Mouse (Mus musculus) gastrocnemius, adult 18-20 months (tissue): ENCODE measurements around the gene Cabp4. TPM values are rescaled to one million over a fixed set of nuclear protein-coding genes. Genes with fewer than 3 reads are reported as not detected.
"Not testable (repeated sequence)": the region's sequence is repeated elsewhere in the genome, so short reads cannot be mapped to it uniquely, and the experiment has no call there.

Experiments used
- DNase-seq: peaks from one replicate; pipeline ENCODE4 v3.0.0; 2021; ENCODE audit warnings: low spot score
- total RNA-seq, 2 experiments: library from RNA; stranded (reverse); gene quantifications; 2 replicates each; pipeline ENCODE4 v1.2.3; 2021

The Cabp4 gene
- total RNA-seq, 2 experiments from 2014 or later = not detected

DNA sequence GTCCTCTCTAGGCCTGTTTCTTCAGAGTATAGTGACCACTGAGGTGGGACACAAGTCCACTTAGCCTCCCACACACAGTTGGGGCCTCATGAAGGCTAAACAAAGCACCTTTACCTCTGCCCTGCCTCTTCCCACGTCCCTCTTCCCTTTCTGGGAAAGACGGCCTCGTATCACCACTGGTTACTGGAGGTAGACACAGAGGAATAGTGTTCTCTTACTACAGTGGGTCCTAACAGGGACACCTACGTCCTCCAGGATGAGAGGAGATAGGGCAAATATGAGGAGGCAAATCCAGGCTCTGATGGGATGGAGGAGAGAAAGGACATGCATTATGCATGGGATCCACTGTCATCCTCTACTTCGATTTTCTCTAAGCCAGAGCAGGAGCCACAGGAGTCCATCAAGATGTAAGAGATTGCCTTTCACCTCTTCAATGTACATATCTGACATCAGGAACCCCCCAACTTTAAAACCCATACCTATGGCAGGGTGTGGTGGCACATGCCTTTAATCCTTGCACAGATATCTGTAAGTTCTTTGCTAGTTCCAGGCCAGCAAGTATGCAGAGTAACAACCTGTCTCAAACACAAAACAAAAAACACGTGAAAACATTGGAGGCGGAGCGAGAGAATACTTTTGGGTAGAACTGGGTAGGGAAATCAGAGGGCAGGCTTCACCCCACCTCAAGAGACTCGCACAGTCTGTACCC lies 4.1 kb upstream of the Cabp4 start:
- no peak for DNase-seq

DNA sequence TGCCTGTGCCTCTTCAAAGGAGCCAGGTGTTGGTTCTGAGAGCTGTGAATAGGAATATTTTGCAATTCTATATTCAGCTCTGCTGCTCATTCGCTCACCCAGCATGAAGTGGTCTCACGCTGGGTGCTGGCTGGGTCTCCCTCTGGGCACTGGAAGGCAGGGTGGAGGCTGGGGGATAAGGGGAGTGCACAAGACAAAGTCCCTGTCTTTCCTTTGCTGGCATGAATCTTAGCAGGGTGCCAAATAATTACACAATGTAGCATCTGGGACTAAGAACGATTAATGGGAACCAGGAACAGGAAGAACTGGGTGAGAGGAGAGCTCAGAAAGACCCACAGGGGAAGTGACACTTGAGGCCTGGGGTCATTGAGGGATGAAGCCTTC lies 3.2 kb upstream of the Cabp4 start:
- DNase-seq = no peak

DNA sequence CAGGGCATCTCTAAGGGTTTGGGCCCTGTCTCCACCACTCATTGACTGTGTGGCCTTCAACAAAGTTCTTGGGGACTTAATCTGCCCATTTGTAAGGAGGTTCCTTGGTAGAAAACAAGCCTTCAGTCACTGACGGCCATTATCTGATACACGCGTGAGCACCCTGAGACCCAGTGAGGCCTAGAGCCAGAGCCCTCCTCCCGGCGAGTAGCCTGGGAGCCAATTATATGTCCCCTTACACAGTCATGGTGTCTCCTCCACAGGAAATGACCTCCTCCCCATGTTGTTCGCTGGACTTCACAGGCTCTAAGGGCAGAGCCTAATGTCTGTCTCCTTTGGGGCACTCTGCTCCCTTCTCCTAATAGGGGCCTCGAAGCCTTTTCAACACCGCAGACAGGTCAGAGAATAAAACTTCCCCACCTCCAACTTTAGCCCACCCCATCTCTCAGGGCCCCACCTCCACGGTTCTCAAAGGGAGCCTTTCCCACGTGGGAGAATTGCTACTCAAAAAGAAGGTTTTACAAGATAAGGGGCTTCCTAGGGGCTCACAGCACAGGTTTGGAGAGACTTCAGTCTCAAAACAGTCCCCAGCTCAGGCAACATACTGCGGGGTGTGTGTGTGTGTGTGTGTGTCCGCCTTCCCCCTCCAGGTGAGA lies 2.7 kb upstream of the Cabp4 start:
- no peak for DNase-seq

DNA sequence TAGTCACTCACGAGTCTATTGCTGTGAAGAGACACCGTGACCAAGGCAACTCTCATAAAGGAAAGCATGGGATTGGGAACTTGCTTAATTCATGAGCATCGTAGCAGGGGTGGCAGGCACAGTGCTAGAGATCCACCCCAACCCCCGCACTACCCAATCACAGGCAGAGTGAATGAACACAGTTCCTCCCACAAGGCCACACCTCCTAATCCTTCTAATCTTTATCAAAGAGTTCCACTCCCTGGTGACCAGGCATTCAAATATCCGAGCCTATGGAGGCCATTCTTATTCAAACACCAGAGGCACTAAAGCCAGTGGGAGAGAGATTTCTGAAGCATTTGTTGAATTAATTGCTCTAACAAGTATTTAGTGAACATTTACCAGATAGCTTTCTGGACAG lies 2.1 kb upstream of the Cabp4 start:
- DNase-seq = no peak

DNA sequence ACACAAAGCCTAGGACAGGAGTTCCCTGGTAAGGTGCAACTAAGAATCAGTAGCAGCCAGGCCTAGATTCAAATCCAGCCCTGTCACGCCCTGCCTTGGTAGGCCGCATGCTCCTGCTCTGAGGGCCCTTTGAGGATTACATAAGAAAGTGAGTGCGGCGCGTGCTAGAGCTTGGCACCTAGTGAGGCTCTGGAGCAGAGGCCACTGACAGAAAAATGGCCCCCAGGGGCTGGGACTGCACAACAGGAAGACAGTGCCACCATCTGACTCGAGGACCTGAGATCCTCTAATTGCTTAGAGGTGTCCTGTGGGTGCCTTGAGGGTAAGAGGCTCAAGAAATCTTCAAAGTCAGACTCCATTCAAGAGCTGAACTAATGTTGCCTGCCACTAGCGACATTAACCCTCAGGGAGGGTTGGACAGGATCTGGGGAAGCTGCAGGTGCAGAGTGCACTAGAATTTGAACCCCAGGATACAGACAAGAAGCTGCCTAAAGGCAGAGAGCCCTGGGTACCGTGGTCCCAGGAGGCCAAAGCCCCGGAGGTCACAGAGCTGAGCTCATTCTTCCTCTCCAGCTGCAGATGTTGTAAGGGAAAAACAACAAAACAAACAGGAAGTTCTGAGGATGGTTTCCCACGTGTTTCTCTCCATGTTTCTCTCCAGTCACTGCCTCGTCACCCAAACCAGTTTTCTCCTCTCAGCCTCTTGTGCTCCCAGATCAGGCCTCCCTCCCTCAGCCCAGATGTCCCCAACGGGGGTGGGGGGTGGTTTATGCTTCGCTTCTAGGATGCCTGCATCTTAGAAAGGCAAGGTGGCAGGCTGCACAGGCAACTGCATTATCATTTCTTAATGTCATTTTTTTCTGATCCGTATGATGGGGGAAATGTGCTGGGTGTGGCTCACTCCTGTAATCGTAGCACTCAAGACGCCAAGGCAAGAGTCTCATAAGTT lies 991 bp upstream of the Cabp4 start:
- peak; percentile 33 for DNase-seq

DNA sequence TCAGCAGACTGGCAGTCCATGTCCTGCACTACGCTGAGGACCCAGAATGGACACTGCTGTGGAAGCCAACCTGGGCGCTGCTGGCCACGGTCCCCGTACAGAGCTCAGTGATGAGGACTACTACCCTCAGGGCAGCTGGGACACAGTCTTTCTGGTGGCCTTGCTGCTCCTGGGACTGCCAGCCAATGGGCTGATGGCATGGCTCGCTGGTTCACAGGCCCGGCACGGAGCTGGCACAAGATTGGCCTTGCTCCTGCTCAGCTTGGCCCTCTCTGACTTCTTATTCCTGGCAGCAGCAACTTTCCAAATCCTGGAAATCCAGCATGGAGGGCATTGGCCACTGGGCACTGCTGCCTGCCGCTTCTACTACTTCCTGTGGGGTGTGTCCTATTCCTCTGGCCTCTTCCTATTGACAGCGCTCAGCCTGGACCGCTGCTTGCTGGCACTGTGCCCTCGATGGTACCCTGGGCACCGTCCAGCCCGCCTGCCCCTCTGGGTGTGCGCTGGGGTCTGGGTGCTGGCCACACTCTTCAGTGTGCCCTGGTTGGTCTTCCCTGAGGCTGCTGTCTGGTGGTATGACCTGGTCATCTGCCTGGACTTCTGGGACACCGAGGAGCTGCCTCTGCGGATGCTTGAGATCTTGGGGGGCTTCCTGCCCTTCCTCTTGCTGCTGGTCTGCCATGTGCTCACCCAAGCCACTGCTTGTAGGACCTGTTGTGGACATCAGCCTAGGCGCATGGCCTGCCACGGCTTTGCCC lies 1.2 kb downstream of the Cabp4 start:
- no peak for DNase-seq

DNA sequence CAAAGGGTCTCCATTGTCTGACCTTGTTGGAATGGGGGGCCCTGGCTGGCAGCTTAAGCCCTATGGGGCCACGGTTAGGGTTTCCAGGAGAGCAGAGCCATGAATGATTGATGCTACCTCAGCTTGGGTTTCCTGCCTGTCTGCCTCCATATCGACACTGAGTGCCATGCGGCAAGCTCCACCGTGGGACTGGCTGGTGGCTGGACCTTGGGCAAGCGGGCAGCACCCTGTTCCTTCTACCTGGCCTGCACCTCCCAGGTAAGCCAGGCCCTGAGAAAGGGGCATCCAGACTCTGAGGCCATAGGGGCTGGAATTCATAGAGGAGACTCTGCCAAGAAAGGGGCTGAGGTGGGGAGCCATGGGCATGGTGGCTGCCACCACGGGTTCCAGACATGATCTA lies 3.7 kb downstream of the Cabp4 start:
- DNase-seq = no peak

DNA sequence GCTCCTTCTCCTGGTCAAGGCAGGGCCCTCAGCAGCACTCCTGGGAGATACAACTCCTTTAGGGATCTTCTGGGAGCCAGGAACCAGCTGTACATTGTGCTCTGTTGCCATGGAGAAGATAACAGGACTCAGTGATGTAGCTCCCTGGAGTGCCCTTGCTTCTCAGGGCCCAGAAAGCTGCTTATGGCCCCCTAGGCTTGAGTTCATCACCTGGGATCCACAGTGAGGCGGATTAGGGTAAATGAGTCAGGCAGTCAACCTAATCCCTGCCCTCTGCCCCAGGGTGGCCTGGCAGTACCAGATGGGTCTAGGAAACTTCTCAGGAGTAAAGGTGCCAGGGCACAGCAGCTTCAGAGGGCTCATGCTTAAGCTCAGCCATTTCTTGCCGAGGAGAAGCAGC lies 4.4 kb downstream of the Cabp4 start, which contains the start of gene Gpr152:
TSS of gene Gpr152 (plus strand) at position 342 of the 400 bp plus-strand sequence.
- DNase-seq = no peak

DNA sequence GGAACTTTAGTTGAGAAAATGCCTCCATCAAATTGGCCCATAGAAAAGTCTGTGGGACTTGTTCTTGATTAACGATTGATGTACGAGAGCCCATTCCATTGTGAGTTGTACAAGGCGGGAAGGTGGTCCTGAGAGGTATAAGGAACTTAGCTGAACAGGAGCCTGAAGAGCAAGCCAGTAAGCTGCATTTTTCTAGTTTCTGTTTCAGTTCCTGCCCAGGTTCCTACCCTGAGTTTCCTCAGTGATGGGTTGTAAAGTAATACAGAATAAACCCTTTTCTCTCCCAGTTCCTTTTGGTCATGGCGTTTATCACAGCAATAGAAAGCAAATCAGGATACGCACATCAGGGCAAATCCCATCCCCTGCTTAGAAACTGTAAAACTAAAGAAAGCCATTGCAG lies 5.9 kb downstream of the Cabp4 start:
- no peak for DNase-seq

DNA sequence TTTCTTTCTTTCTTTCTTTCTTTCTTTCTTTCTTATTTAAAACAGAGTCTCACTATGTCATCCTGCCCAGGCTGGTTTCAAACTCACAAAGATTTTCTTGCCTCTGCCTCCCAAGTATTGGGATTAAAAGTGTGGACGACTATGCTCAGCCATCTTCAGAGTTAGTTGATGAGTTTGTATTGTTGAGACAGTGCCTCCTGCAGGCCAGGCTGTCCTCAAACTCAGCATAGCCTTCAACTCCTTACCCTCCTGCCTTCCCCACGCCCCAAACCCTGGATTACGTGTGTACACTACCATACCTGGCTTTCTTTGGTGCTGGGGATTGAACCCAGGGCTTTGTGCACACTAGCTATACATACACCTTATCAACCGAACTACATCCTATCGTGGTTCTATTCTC lies 7.4 kb downstream of the Cabp4 start:
- no peak for DNase-seq

DNA sequence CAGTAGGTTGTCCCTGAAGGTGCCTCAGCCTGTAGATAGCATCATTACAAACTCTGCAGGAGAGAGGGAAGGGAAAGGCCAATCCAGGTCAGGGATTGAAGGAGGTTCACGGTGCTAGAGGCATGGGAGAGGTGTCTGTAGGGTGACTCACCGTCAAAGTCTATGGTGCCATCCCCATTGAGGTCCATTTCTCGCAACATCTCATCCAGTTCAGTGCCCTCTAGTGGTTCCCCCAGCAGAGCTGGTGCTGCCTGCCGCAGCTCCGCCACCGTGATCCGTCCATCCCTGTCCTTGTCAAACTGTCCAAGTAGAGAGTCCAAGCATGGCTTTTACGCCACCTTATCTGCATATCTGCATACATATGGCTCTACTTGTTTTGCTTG lies 7.9 kb downstream of the Cabp4 start:
- DNase-seq = not testable (repeated sequence)

DNA sequence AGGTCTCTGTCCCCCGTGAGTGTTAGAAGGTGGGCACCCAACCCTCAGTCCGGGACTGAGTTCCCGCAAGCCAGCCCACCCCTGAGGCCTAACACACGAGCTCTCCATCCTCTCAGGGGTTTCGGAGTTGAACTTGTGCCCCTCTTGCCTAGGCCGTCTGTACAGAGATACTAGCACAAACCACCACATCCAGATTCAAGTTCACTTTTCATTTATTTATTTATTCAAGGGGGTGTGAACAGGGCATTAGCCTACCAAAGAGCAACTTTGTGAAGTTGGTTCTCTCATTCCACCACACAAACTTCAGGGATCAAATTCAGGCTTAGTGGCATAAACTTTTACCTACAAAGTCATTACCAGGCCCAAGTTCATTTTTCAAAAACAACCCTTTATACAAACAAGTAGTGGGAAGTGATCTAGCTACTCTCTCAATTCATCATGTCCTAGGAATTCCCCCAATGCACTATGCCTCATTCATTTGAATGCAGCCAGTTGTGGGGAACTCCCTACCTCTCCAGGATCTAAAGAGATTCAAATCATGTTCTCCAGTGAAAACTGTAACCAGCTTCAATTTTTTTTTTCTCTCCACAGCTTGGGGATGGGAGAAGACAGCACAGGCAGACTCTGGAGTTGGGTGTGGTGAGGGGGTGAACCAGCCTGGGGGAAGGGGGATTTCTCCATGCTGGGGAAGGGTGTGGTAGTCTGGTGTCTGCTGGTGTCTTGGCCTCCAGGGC lies 8.4 kb downstream of the Cabp4 start:
- not testable (repeated sequence) for DNase-seq

DNA sequence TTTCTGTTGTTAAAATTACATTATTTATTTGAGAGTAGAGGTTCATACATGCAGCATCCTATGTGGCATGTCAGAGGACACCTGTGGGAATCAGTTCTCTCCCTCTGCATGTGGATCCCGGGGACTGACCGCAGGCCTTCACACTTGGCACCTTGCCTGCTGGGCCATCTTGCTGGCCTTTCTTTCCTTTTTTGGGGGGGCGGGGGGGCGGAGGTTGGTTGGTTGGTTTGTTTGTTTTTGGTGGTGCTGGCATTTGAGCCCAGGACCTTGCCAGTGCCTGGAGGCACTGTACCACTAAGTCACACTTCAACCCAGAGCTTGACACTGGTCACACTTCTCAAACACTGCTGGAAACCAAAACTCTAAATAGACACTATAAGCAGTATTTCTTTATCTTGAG lies 9.5 kb downstream of the Cabp4 start:
- DNase-seq = no peak

DNA sequence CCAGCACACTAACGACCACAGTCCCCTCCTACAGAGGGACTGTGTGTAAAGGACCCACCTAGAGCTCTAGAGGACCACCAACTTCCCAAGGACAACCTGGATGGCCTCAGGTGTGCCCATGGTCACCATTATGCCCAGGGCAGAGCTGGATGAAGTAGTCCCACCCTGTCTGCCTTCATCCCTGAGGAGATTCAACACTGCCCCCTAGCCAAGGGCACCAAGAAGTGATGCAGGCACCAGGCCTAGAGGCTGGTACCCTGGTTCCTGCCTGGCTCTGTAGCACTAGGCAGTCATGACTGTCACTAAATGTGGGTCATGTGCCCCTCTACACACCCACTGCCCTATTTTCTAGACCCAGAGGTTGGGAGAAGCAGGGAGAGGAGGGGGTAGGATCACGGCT lies 12.1 kb downstream of the Cabp4 start:
- DNase-seq = no peak

DNA sequence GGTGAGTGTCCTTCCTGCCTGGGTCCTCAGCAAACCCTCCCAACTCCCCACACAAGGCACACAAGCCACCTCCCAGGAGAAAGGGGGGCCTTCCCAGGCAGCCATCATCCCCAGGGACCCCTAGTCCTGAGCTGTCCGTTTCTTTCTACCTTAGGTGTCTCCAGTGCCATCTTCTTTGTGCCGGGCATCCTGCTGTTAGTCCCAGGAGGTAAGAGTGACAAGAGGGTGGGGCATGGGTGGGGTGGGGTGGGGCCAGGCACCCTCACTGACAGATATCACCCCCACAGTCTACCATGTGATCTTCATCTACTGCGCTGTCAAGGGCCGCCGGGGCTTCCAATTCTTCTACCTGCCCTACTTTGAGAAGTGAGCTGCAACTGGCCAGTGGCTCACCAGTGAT lies 12.8 kb downstream of the Cabp4 start:
- DNase-seq = no peak

DNA sequence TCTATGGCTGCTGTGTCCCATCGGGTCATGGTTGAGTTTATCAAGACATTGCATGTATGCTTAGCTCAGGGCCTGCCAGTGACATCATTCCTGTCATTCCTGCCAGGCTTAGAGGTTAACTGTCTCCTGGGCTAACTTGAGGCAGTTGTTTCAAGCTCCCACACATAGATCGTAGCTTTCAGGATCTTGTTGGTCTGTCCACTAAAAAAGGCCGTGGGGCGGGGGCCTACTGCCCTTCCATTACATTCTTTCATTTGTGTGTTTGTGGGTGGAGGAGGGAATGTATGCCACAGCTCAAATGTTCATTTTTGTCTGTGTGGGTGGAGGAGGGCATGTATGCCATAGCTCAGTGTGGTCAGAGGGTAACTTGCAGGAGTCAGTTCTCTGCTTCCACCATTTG lies 13.7 kb downstream of the Cabp4 start:
- no peak for DNase-seq

DNA sequence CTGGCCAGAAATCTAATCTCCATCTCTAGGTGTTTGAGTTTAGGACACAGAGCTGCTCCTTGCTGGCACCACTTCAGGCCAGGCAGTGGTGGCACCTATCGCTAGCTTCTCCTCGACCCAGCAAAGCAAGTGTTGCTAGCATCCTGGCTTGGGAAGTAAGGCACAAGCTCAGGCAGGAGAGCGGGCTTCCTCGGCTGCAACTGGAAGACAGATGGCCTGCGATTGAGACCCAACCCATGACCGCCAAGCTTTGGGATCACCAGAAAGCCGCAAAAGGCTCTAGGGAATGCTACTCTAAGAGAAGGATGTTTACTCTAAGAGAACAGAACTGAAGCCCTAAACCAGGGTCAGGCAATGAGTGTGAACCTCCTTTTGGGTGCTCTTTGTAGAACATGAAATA lies 14.4 kb downstream of the Cabp4 start:
- DNase-seq = no peak

DNA sequence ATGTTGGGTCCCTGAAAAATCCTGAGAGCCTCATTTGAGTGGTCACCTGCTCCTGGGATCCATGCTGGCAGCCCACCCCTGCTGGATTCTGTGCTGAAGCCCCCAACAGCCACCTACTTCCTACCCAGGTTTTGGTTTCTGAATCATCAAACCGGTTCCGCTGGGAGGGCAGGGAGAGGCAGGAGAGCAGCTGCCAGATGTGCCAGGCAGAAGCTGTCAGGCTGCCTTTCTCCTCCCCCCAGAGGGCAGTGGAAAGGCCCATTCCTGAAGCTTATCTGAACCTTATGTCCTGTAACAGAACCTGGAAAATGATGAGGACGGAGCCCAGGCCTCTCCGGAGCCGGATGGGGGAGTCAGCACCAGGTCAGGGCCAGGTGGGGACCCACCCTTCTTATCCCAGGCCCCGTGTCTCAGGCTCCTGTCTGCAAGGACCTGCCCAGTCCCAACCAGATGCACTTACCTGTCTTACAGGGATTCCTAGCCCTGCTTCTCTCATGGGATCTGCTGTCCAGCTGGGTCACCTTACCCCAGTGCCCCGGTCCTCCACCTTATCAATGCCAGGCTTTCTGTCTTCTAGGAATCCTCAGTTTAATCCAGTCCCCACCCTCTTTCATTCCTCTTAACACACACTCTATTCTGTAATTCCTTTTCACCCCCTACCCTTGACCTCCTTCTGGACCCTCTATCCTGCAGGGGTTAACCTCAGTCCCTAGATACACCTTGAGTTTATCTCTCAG lies 16.9 kb downstream of the Cabp4 start:
- DNase-seq = no peak

DNA sequence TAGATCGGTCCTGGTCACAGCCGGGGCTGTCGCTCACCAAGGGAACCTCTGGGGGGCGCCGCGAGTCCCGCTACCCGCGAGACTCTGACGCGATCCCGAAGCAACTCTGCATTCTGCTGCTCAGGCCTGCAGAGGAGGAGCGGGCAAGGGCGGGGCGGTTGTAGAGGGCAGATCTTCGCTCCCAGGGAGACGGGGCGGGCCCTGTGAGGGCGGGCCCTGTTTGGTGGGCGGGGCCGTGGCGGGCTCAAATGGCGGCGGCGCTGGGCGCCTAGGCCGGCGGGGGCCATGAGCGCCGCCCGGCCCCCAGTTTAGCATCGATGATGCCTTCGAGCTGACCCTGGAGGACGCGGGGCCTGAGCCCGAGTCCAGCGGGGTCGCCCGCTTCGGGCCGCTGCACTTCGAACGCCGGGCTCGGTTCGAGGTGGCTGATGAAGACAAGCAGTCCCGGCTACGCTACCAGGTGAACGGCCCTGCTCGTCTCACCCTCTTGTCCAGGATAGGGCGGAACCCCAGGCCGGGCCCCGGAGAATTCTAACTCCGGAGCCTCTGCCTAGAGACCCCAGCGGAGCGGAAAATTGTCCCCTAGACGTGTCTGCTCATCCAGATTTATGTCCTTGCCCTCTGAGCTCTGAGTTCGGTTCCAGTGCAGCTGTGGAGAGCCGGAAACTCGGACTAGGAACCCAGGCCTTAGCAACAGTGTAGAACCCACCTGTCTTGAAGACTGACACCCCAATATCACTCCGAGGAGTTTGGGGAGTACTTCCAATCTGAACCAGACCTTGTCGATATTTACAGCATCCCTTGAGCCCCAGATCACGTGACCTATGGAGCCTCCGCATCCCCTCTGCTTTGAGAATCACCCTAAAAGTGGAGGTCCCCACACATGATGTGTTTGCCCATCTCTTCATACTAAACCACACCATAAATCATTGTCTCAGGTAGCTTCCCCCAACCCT lies 17.8 kb downstream of the Cabp4 start, which contains the start of gene Aip:
TSS of gene Aip (minus strand) at position 118 of the 956 bp plus-strand sequence.
- DNase-seq = peak; percentile 99
